Mouse (Mus musculus): Measurements from ENCODE around the gene Metrnl.

GRCm38 (mm10) chr11:121743915-121744628, 42.7 kb downstream of the Metrnl start:
- TF ChIP-seq CTCF (IDR thresholded peaks at IDR 0.05; ENCODE audit: low read depth) (no peak), EP300 (IDR thresholded peaks at IDR 0.05; ENCODE audit: low read depth) (no peak)
